Comparison of ENCODE assay signal across 11 mouse cellular contexts in genomic region chr10:68281076-68281774, GRCm38 (mm10). TPM values are rescaled to one million over a fixed set of nuclear protein-coding genes. Genes with fewer than 3 reads are reported as not detected.
DNase-seq lines count a peak whose midpoint lies in the region; ATAC-seq and TF ChIP-seq lines count a peak whose summit lies in the region.
"Had no signal": no experiment of that assay in that cellular context is flagged by ENCODE, and none has a peak within 500 bp of the region (broad histone marks: within the 10 kb centered on the region; RNA-seq: fewer than 3 reads in every experiment).

No protein-coding gene starts in this region.

- peak overlapping the region; percentile 91; the same call in 1 of the 2 replicates for H3K4me2 ChIP-seq in neural tube, embryonic 12.5 days (replicated peaks)
- peak overlapping the region; percentile 67 for H3K4me2 ChIP-seq in hindbrain, embryonic 14.5 days (replicated peaks)

- DNase-seq in gastrocnemius, adult 2 months: no peak
- DNase-seq in gastrocnemius, postnatal 4 days (ENCODE audit: low spot score in 2 of 2): no peak
- no peak for DNase-seq in neural tube, embryonic 10.5 days (ENCODE audit: extremely low spot score, low spot score)
- no peak for DNase-seq in hindbrain, embryonic 14.5 days (ENCODE audit: low spot score)
- peak; percentile 18 for DNase-seq in splenic B cell, adult 2 months (ENCODE audit: low read depth, low spot score)
- DNase-seq in adrenal gland, adult 2 months: no peak
- DNase-seq in layer of hippocampus, adult 9-11 months: no peak
- DNase-seq: adrenal gland, postnatal 36 days; left cerebral cortex, postnatal 4 days; lung, postnatal 4 days had no signal

- H3K9ac ChIP-seq in neural tube, embryonic 12.5 days: no peak overlapping the region
- H3K9ac ChIP-seq in hindbrain, embryonic 14.5 days: 0 out of 2 replicates have a peak overlapping the region, but pooled peaks have one; percentile 71

- H3K4me3 ChIP-seq in gastrocnemius, adult 2 months: no peak overlapping the region
- H3K4me3 ChIP-seq in neural tube, embryonic 12.5 days: no peak overlapping the region
- no peak overlapping the region for H3K4me3 ChIP-seq in hindbrain, embryonic 14.5 days (replicated peaks; ENCODE audit: low read length)

- intact Hi-C loops in gastrocnemius, adult 2 months (cut with DNase I): loop anchor here (5.0 kb wide), 3 partner anchors 76 to 419 kb away; no protein-coding TSS in a partner anchor

- H3K4me1 ChIP-seq in neural tube, embryonic 12.5 days: peaks cover 19% of the 10 kb centered on the region
- H3K4me1 ChIP-seq in hindbrain, embryonic 14.5 days (replicated peaks; ENCODE audit: control insufficient read depth, insufficient read depth, low read length): peaks cover 31% of the 10 kb centered on the region

- no peak for ATAC-seq in neural tube, embryonic 12.5 days (ENCODE audit: low FRiP score, low read depth)
- ATAC-seq in hindbrain, embryonic 14.5 days (ENCODE audit: low FRiP score): no peak

- TF ChIP-seq CTCF in gastrocnemius, adult 2 months (IDR thresholded peaks at IDR 0.05): no peak

- H3K27me3 ChIP-seq in neural tube, embryonic 12.5 days (replicated peaks): no peaks in the 10 kb centered on the region
- H3K27me3 ChIP-seq in hindbrain, embryonic 14.5 days (ENCODE audit: control insufficient read depth, insufficient read depth, low read length): no peaks in the 10 kb centered on the region
- H3K27me3 ChIP-seq in splenic B cell, adult 2 months (ENCODE audit: control insufficient read depth, insufficient read depth, low read length, poor library complexity, severe bottlenecking): no peaks in the 10 kb centered on the region

- peak overlapping the region; percentile 90; the same call in 1 of the 2 replicates for H3K27ac ChIP-seq in gastrocnemius, adult 2 months
- H3K27ac ChIP-seq in neural tube, embryonic 12.5 days: no peak overlapping the region
- peak overlapping the region; percentile 32 for H3K27ac ChIP-seq in hindbrain, embryonic 14.5 days

- no peaks in the 10 kb centered on the region for H3K36me3 ChIP-seq in neural tube, embryonic 12.5 days
- H3K36me3 ChIP-seq in hindbrain, embryonic 14.5 days (replicated peaks; ENCODE audit: control insufficient read depth, insufficient read depth): no peaks in the 10 kb centered on the region
- H3K36me3 ChIP-seq in splenic B cell, adult 2 months (ENCODE audit: control insufficient read depth, insufficient read depth, low read length, poor library complexity, severe bottlenecking): no peaks in the 10 kb centered on the region

- 23% methylated on average over 6 of the region's 6 CpGs for WGBS in neural tube, embryonic 12.5 days
- WGBS in hindbrain, embryonic 14.5 days: 32% methylated on average over 6 of the region's 6 CpGs

- no peaks in the 10 kb centered on the region for H3K9me3 ChIP-seq in neural tube, embryonic 12.5 days
- no peaks in the 10 kb centered on the region for H3K9me3 ChIP-seq in hindbrain, embryonic 14.5 days (ENCODE audit: control insufficient read depth, low read length)

RNA-seq across cellular contexts. Expression of gene Arid5b, which starts 2.7 kb away (rescaled TPM):
- total RNA-seq in gastrocnemius, adult 2 months (2021): 10 to 100 TPM in 1 of 2 experiments, 1 to 10 TPM in 1; 8.3 to 16.9 TPM
- total RNA-seq in gastrocnemius, postnatal 4 days (2021): 10 to 100 TPM; 36.1 to 36.9 TPM
- 18.3 and 20.5 TPM in 2 replicates for polyA plus RNA-seq in neural tube, embryonic 12.5 days (2016; fragmentation: Nextera tagmentation; extraction: Ambion mirVana)
- 17.4 and 21.0 TPM in 2 replicates for polyA plus RNA-seq in hindbrain, embryonic 14.5 days (2014; fragmentation: Nextera tagmentation; extraction: Ambion mirVana)
- total RNA-seq in adrenal gland, adult 2 months (2021): 10 to 100 TPM; 19.8 to 25.1 TPM
- polyA plus RNA-seq in adrenal gland, adult 2 months (2012; rRNA removed): 3.2 and 6.2 TPM in 2 replicates
